Mouse (Mus musculus): ENCODE results near the gene Gm16506.
"Not testable (repeated sequence)": the region's sequence is repeated elsewhere in the genome, so short reads cannot be mapped to it uniquely, and the experiment has no call there.

Gene Gm16506

DNA sequence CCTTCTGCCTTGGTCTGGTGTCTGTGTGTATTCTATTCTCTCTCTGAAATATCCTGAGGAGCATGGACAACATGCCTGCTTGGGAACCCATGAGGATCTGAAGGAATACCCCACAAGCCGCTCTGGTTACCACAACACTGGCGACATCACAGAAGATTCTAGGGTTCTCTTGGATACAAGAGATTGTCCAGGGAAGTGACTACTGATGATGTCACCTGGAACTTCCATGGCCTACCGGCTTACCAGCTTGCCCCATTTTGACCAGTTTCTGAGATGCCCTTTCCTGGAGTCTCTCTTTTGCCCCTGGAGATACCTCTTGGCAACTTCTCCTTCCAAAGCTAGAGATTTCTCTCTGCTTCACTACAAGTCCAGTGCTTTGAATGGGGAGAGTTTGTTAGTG lies at the start of gene Gm16506:
Gene Gm16506, minus strand, starts transcription at position 101 of the 400 bp plus-strand sequence.
- in situ Hi-C loops (cut with MboI, MseI) = not testable (repeated sequence)

DNA sequence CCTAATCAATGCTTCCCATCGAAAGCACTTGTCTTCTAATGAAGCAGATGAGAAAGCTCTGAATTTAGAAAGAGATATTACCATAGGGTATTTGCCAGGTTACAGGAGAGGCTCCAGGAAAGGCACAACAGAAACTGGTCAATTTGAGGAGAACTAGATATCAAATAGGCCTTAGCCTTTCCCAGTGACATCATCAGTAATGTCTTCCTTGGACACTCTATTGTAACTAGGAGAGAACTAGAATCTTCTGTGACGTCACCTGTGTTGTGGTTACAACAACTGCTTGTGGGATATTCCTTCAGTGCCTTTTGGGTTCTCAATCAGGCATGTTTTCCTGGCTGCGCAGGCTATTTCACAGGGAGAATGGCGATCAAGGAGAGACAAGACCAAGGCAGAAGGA lies 20.3 kb upstream of the Gm16506 start, which contains the start of gene Gm6526:
Gene Gm6526, plus strand, starts transcription at position 301 of the 400 bp plus-strand sequence.
- in situ Hi-C loops (cut with MboI, MseI) = not testable (repeated sequence)

DNA sequence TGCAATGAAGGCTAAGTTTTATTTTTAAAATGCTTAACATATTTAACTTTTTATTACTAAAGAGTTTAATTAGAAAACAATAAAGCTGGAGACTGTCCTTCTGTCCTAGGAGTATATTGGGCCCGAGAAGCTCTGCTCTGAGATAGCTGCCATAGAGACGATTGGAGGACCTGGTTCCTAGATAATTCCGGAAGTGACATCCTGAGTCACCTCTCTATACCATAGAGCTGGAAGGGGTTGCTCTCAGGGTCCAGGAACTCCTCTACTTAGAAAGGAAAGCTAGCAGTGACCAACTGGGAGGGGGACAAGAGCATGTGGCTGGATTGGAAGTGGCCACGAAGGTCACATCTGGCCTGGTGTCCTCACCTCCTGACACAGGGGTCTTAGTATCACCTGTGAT lies 29.7 kb downstream of the Gm16506 start, which contains the start of gene Gm7324:
Gene Gm7324, plus strand, starts transcription at position 208 of the 400 bp plus-strand sequence.
- in situ Hi-C loops (cut with MboI, MseI) = loop anchor here (10.0 kb wide), 1 partner anchor 757 kb away; no protein-coding TSS in a partner anchor

DNA sequence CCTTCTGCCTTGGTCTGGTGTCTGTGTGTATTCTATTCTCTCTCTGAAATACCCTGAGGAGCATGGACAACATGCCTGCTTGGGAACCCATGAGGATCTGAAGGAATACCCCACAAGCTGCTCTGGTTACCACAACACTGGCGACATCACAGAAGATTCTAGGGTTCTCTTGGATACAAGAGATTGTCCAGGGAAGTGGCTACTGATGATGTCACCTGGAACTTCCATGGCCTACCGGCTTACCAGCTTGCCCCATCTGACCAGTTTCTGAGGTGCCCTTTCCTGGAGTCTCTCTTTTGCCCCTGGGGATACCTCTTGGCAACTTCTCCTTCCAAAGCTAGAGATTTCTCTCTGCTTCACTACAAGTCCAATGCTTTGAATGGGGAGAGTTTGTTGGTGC lies 50.2 kb downstream of the Gm16506 start, which contains the start of gene Gm8165:
Gene Gm8165, minus strand, starts transcription at position 101 of the 400 bp plus-strand sequence.
- in situ Hi-C loops (cut with MboI, MseI) = not testable (repeated sequence)

All from T-helper 2 cell (primary cell).